Mouse (Mus musculus): ENCODE results near the gene Glmp.
"Not testable (repeated sequence)": the region's sequence is repeated elsewhere in the genome, so short reads cannot be mapped to it uniquely, and the experiment has no call there.

Gene Glmp

DNA sequence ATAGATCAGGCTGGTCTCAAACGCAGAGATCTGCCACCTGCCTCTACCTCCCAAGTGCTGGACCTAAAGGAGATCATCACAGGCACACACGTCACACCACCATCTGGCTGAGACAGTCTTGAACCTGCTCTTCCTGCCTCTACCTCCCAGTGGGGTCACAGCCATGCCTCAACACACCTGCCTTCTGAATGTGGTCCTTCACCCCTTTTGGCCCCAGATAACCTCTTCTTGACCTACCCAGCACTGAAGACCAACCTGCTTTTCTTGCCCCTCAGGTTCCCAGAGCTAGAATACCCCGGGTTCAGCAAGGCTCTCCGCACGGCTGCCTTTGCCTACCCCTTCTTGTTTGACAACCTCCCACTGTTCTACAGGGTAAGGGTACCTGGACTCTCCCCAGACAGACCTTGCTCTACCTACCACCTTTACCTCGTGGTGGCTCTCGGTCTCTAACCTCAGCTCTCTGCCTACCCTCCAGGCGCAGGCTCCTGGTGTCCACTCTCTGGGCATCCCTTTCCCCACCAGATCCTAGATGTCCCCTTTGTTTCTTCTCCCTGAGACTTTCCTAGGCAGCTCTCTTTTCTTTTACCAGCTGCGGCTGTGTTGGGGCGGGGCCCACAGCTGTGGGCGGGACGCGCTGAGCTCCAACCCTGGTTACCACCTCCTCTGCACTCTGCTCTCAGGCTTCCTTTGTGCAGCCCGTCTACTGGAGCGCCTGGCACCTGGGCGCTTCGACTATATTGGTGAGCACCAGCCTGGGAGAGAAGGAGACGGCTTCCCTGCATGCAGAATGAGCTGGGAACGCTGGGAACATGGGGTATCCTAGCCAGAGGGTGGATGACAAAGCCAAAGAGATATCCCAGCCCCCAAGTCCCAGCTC, 51.2 kb downstream of the Glmp start:
- DNase-seq (ENCODE audit: low spot score in 2 of 2), result peak in 1 of 2 experiments; percentile 28

- DNase-seq (ENCODE audit: low spot score in 2 of 2), result not testable (repeated sequence)
These were observed 51.8 kb downstream of the Glmp start for GRCm38 (mm10) chr3:88376644-88377043.

DNA sequence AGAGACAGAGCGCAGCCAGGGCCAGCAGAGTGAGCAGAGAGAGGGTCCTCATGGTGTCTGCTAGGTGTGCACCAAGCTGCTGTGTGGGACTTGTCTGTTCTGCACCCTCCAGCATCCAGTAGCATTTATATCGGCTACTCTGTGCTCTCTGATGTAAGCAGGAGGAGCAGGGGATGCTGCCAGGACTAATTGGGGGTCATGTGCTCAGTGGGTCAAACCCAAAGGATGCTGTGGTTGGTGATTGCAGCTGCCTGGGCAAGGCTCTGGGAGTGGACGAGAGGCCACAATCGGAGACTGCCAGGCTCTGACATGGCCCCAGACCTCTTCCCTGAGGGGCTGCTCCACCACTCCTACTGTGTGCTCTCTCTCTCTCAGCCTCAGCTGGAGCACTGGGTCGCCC, 53.8 kb downstream of the Glmp start, which contains the start of gene Bglap2:
Bglap2 (minus strand) TSS at position 101 of the 400 bp plus-strand sequence.
- not testable (repeated sequence) for DNase-seq (ENCODE audit: low spot score in 2 of 2)
